Mouse (Mus musculus) heart, postnatal 14 days (tissue): ENCODE measurements around the gene Serpinb9f. TPM values are rescaled to one million over a fixed set of nuclear protein-coding genes. Genes with fewer than 3 reads are reported as not detected.
"Not testable (repeated sequence)": the region's sequence is repeated elsewhere in the genome, so short reads cannot be mapped to it uniquely, and the experiment has no call there.

Experiments
- DNase-seq, 2 experiments: peaks; one replicate each; pipeline ENCODE4 v3.0.0; 2021 to 2022
- intact Hi-C: fragments of 180-260 bp; cut with DNase I; formaldehyde crosslinking; loops from one replicate; pipeline ENCODE4 v1.15.1; 2025
- long read RNA-seq, 2 experiments: library from polyadenylated mRNA; stranded (forward); transcript quantifications; one replicate each; pipeline ENCODE4 v2.0.0; 2021
- total RNA-seq, 2 experiments: library from RNA; stranded (reverse); gene quantifications; 2 replicates each; pipeline ENCODE4 v1.2.3; 2021

Serpinb9f gene
- total RNA-seq, result not detected
- long read RNA-seq, experiment 1, result 0 reads
- long read RNA-seq, experiment 2, result 0 reads

DNA sequence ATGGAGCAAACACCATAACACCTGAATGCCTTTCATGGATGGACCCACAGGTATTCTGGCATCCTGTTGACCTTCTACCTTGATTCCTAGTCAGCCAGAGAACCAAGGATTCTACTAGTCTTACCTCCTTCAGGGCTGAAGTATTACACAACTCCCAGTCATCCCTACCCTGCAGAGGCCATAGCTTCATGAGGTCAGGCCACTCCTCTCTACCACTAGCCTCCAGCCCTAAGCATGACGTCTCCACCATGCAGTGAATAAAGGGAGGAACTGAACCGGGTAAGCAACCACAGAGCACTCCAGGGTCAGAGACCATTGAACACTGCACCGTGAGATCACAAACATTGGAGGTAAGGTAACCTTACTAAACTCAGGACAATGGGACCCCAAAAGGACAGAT lies at the start of gene Serpinb9f:
Gene Serpinb9f (plus strand): TSS at position 301 of the 400 bp plus-strand sequence.
- intact Hi-C loops, DNase-seq: not testable (repeated sequence)

DNA sequence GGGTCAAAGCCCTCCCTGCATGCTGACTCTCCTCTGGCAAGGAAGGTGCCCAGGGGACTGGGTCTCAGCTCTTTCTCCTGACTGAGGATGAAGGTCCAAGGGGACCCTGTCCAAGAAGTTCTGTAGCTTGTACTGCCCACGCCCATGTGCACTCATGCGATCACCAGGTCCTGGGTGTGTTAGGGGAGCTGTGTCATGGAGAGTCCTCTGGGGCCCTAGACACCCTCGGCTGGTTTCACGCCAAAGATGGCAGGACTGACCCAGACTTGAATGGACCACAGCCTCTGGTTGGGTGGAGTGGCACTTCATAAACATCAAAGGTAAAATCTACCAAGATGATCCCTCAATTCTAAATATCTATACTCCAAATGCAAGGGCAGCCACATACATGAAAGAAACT lies 15.2 kb upstream of the Serpinb9f start:
- DNase-seq, intact Hi-C loops: not testable (repeated sequence)

DNA sequence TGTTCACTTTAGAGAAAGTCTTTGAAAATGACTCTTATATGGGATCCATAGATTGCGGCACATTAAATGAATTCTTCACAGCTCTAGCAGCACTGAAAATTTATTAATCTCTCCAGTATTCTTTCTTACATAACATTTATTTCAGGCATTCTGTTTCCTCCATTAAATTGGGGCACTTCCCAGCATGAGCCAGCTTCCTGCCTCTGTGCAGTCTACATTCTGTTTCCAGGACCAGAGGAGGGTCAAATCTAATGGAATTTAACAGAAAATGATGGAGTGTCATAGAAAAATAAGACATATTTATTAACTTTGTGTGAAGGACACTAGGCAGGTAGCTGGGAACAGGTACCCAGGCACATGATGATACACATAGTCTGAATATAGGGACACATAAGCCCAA lies 32.8 kb downstream of the Serpinb9f start:
- DNase-seq, intact Hi-C loops: not testable (repeated sequence)

Other genes starting within 250 kb of the Serpinb9f start
- gene Serpinb1b, start 245.5 kb upstream of the Serpinb9f start, total RNA-seq, result not detected
- gene Serpinb9c, start 164.3 kb upstream of the Serpinb9f start, total RNA-seq, result not detected
- gene Serpinb9d, start 131.1 kb upstream of the Serpinb9f start, total RNA-seq, result not detected
- not detected for gene Serpinb9e, start 74.5 kb upstream of the Serpinb9f start, total RNA-seq
- gene Gm11397, start 71.7 kb downstream of the Serpinb9f start, total RNA-seq, result not detected
- gene Serpinb9g, start 160.7 kb downstream of the Serpinb9f start, total RNA-seq, result not detected